Mouse (Mus musculus) spleen, postnatal 14 days (tissue): Measurements from ENCODE around the gene Vsig10l.
A peak's percentile ranks its signal among the peaks of the same experiment; 100 is the strongest.

ENCODE experiments used
- DNase-seq, 2 experiments: peaks; one replicate each; pipeline ENCODE4 v3.0.0; 2021 to 2022; ENCODE audit warnings: low spot score in 2 of 2

Gene Vsig10l

GRCm38 (mm10) chr7:43454371-43454770 is 8.6 kb upstream of the Vsig10l start:
- no peak for DNase-seq

GRCm38 (mm10) chr7:43463976-43464375 is 1.0 kb downstream of the Vsig10l start:
- no peak for DNase-seq

DNA sequence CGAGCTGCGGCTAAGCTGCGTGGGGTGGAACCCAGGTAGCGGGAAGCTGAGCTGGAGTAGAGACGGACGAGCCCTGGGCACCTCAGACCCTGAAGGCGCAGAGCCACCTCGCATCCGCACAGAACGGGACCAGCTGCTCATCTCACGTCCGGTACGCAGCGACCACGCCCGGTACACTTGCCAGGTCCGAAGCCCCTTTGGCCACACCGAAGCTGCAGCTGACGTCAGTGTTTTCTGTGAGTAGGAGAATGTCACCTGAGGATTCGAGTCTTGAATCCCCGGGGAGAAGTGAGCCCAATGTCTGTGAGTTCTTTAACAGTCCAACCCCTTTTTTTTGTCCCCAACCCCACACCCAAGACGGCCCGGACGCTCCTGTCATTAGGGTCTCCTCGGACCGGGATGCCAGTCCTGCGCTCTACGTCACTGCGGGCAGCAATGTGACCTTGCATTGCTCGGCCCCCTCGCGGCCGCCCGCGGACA is 2.0 kb downstream of the Vsig10l start:
- no peak for DNase-seq

GRCm38 (mm10) chr7:43465344-43466098 is 2.6 kb downstream of the Vsig10l start:
- peak; percentile 75 to 84 for DNase-seq

GRCm38 (mm10) chr7:43466099-43466694 is 3.2 kb downstream of the Vsig10l start:
- peak; percentile 64 to 77 for DNase-seq

- DNase-seq, result peak in 1 of 2 experiments; percentile 36
Measured at GRCm38 (mm10) chr7:43470373-43470772, 7.4 kb downstream of the Vsig10l start.

- DNase-seq, result peak in 1 of 2 experiments; percentile 14
Measured at GRCm38 (mm10) chr7:43475706-43476105, 12.8 kb downstream of the Vsig10l start.

DNA sequence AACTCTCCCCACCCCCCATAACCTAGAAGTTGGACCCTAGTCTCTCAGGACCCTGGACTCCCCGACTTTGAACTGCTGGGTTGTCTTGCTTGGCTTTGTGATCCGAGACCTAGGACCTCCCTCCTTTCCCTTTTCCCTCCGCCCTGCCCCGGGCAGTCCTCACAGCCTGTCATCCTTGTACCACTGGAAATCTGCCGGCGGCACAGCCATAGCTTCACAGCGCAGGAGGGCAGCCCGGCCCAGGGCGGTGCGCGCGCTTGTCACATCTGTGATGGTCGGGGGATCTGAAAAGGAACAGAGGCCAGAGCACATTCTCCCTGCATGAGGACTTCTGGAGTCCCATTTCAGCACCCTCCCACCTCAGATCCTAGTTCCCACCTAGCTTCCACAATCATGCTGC is 13.4 kb downstream of the Vsig10l start:
- DNase-seq, result no peak

DNA sequence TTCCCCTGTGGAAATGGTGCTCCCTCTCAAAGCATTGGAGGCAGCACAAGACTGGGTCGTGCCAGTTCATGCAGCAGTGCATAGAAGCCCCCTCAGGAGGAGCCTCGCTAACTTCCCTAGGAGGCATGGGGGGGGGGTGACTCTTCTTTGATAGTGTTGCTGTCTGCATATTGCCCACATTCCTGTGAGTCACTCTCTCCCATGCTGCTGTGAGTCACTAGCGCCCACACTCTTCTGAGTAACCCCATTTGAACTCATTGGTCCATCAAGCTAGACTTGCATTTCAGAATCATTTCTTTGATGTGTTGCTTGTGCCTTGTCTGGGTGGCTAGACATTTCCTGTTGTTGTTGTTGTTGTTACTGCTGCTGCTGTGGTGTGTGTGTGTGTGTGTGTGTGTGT is 18.2 kb downstream of the Vsig10l start:
- no peak for DNase-seq

GRCm38 (mm10) chr7:43482090-43482716 is 19.3 kb downstream of the Vsig10l start:
- DNase-seq, result no peak

- DNase-seq, result no peak
Measured at GRCm38 (mm10) chr7:43483236-43483635, 20.3 kb downstream of the Vsig10l start.

GRCm38 (mm10) chr7:43488646-43489045 is 25.7 kb downstream of the Vsig10l start:
- no peak for DNase-seq

DNA sequence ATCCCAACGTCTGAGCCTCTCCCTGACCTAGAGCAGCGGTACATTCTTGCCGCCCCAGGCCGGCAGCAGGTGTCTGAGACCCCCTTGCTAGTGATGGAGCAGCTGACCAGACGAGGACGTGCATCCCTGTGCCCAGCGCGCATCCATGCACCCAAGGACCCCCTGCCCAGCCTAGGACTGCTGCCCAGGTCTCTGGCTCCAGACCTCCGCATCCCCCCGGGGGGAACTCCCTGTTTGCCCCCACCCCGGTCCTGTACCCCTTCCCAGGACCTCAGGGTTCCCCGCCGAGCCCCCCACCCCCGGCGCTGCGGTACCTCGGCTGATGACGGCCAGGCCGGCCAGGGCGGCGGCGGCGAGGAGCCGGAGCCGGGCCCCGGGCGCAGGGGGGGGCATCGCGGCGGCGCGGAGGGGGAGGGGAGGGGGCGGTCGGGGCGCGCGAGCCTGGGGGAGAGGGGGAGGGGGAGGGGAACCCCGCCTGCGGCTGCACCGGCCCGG is 26.7 kb downstream of the Vsig10l start, which contains the start of gene Iglon5:
Gene Iglon5 (minus strand): TSS at position 445 of the 495 bp plus-strand sequence.
- DNase-seq, result no peak

DNA sequence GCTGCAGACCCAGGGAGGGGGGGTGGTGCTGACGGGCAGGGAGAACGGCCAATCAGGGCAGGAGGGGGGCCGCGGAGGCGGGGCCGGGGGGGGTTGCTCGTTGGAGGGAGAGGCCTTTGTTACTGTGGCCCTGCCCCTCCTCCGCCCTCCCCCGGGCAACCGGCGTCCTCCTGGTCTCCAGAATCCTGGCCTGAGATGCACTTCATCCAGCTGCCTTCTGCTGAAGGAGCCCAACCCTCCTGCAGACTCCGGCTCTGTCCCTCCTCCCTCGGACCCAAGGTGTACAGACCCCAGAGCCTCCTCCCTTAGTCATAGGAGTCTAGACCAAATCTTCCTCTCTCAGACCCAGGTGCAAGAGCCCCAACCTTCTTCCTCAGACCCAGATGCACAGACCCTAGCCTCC is 27.2 kb downstream of the Vsig10l start:
- DNase-seq, result no peak

DNA sequence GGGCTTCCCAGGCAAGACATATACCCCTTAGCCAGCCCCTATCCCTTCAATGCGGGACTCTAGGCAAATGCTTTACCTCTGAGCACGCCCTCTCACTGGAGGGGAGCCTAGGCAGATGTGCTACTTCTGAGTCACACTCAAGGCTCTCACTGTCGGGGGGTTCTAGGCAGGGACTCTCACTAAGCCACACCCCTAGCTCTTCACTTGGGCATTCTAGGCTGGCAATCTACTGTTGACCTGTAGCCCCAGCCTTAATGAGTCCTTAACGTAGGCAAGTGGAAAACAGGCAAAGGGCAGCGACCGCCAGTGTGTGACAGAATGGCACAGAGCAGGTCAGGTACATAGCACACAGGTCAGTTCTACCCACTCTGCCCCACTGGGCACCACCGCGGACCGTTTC is 27.9 kb downstream of the Vsig10l start:
- DNase-seq, result no peak

- peak in 1 of 2 experiments; percentile 15 for DNase-seq
Measured at GRCm38 (mm10) chr7:43495343-43496021, 32.5 kb downstream of the Vsig10l start.

DNA sequence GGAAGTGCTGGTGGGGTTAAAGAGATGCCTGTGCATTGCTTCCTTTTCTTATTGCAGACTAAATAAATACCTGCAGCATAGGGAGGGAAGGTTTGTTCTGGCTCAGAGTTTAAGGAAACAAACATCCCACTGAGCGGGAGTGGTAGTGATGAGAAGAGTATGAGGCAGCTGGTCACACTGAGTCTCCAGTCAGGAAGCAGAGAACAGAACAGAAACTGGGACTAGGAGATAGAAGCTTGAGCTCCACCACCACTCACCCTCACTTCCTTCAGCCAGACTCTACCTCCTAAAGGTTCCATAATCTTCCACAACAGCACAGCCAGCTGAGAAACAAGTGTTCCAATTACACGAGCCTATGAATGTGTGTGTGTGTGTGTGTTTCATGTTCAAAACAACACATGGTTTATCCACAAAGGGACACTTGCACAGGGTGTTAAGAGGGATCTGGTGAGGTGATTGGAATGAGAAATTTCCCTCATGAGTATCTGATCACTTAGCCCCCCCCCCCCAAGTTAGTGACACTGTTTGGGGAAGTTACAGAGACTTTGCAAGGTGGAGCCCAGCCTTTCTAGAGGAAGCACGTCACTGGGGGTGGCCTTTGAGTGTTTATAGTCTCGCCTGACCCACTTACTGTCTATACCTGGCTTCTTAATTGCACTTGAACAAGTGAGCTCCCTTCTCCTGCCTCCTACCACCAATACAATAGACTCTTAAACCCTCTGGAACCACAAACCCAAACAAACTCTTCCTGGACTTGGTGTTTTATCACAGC is 48.9 kb downstream of the Vsig10l start:
- DNase-seq, result no peak

GRCm38 (mm10) chr7:43512519-43512918 is 49.6 kb downstream of the Vsig10l start:
- DNase-seq, result no peak

GRCm38 (mm10) chr7:43515076-43515475 is 52.1 kb downstream of the Vsig10l start:
- no peak for DNase-seq

GRCm38 (mm10) chr7:43518341-43518740 is 55.4 kb downstream of the Vsig10l start:
- no peak for DNase-seq
